Mouse (Mus musculus): ENCODE results near the gene Plch2.

DNA sequence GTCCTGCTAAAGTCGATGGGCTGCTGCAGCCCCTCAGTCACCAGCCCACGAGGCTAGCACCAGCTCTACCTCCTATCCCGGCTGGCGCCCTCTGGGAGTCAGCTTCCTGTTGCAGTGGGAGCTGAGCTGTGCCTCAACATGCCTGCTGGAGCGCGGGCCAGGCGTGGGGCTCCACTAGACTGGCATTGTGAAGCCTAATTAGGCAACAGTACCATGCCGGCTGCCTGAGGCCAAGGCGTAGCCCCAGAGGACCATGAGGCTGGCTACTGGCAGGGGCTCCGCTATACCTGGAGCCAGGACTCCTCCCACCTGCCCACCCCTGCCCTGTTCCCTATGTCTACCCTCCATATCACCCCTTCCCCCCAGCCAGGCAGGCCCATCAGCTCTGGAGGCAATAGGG is at the start of gene Plch2:
- no peak for TF ChIP-seq CTCF (IDR thresholded peaks at IDR 0.05; ENCODE audit: low read depth)
- no peak for TF ChIP-seq EP300 (IDR thresholded peaks at IDR 0.05; ENCODE audit: low read depth)

Data from liver, embryonic 14.5 days (tissue).